Mouse (Mus musculus): ENCODE data around the gene Pth2. TPM values are rescaled to one million over a fixed set of nuclear protein-coding genes. Genes with fewer than 3 reads are reported as not detected.

The Pth2 gene
- total RNA-seq, 2 experiments from 2014 or later, result not detected

DNA sequence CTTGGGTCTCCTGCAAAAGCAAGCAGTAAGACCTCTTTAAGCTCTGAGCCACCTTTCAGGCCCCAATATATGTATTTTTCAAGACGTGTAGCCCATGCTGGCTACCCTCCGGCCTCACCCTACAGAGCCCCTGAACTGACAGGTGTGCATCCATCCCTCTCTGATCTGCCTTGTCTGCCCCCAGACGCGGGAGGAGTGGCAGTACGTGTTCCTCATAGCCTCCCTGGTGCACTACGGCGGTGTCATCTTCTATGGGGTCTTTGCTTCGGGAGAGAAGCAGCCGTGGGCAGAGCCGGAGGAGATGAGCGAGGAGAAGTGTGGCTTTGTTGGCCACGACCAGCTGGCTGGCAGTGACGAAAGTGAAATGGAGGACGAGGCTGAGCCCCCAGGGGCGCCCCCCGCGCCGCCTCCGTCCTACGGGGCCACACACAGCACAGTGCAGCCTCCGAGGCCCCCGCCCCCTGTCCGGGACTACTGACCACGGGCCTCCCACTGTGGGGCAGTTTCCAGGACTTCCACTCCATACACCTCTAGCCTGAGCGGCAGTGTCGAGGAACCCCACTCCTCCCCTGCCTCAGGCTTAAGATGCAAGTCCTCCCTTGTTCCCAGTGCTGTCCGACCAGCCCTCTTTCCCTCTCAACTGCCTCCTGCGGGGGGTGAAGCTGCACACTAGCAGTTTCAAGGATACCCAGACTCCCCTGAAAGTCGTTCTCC is 6.1 kb upstream of the Pth2 start:
- DNase-seq, result no peak

GRCm38 (mm10) chr7:45175398-45175797 is 5.4 kb upstream of the Pth2 start:
- DNase-seq, result no peak

- no peak for DNase-seq
These were observed 4.9 kb upstream of the Pth2 start for GRCm38 (mm10) chr7:45175929-45176328.

DNA sequence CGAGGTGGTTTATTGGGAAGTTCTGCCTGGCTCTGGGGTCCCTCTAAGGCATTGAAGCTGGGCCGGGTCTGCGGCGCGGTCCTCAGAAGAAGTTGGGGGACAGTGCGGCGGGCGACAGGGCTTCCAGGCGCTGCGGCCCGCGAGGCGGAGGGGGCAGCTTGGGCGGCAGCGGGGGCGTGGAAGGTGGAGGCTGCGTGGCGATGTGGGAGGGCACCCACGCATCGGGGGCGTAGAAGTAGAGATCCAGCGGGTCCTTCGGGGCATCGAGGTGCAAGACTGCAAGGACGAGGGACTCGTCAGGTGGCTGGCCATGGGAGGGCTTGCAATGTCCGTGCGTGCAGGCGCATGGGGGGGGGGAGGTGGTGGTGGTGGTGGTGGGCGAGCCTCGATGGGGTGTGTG is 4.4 kb upstream of the Pth2 start:
- DNase-seq, result no peak

DNA sequence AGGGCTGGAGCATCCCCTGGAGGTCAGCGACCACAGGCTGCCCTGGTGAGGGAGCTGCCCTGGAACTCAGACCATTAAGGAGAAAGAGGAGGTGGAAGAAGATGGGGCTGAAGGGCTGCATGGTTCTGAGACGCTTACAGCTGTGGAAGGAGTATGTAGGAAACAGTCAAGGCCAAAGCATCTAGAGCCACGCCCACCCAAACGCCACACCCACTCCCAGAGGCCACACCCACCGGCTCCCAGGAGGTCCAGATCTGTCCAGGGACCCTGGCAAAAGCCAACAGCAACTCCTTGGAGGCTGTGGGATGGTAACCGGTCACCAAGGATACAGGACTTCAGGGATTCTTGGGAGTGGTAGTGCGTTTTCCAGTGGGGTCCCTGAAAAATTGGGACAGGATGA is 2.2 kb upstream of the Pth2 start:
- no peak for DNase-seq

- no peak for DNase-seq
These were observed 1.3 kb upstream of the Pth2 start, which contains the start of gene Gfy for GRCm38 (mm10) chr7:45179469-45179868. Gene Gfy (minus strand): TSS chr7:45179569.

DNA sequence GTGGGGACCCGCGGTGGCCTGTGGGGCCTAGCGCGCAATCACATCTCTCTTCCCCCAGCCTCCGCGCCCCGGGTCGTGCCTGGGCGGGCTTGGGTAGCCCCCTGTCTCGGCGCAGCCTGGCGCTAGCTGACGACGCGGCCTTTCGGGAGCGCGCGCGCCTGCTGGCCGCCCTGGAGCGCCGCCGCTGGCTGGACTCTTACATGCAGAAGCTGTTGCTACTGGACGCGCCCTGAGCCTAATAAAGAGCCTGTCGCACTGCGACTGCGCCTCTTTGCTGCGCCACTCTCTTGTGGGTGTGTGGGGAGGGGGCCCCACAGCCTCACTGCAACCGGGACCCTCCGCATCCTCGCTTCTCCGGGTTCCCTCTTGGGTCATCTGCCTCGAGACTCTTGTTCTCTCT is 745 bp downstream of the Pth2 start:
- DNase-seq, result no peak

- DNase-seq, result peak; percentile 90
These were observed 1.4 kb downstream of the Pth2 start for GRCm38 (mm10) chr7:45182199-45182601.

DNA sequence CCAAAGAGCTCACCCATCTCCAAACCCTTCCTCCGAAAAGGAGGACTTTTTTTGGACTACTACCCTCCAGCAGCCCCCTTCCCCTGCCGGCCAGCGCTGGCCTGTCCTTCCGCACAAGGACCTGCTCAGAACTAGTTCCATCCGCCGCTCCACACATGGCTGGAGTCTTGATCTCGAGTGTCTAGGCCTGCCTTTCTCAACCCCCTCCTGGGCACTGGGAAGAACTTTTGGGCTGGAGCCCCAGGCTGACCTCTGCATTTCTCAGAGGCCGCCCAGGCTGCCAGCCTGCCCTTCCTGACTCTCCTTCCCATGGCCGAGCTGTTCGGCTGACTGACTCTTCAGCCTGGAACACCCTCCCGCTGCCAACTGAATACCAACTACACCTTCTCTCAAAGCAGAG is 1.8 kb downstream of the Pth2 start:
- DNase-seq, result peak; percentile 41

DNA sequence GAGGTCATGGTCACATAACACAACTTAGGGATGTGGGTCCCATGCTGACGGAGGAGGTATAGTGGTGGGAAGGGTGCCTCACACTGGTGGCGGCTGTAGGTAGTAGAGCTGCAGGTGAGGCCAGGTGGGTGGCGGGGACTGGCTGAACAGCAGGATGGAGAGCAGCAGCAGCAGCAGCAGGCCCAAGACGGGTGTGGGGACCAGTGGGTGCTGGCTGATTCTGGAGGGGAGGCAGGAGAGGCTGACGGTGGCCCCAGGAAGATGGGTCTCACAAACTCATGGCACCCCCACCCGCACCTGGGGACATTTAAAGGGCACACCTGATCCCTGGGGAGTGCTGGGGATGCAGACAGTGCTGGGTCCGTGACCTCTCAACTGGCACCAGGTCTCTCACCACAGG is 2.9 kb downstream of the Pth2 start:
- no peak for DNase-seq

- DNase-seq, result no peak
These were observed 5.1 kb downstream of the Pth2 start for GRCm38 (mm10) chr7:45185921-45186320.

- no peak for DNase-seq
These were observed 8.8 kb downstream of the Pth2 start for GRCm38 (mm10) chr7:45189600-45189999.

DNA sequence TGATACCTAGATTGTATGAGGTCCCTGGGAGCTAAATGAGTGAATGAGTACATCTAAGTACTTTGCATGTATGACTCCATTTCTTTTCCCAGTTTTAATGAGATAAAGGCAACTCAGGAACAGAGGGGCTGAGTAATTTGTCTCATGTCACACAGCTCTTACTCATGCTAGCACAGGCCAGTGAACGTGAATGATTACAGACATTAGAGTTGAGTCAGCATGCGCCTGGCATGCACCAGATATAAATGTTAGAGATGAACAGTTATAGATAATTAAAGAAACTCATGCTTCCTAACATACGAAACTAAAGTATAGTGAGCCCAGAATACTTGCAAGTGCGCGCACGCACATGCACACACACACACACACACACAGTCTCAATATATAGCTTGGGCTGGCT is 9.4 kb downstream of the Pth2 start:
- no peak for DNase-seq

DNA sequence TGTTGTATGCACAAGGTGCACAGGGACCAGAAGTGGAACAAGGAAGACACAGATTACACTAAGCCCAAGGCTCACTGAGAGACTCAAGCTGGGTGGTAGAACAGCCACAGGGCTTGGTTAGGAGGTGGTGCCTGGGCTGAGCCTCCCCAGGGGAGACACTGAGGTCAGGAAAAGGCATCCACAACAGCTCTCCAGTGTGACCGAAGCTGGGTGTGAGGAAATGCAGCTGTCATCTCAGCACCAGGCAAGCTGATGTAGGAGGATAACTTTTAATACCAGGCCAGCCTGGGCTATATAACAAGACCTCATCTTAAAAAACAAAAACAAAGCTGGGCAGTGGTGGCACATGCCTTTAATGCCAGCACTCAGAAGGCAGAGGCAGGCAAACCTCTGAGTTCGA is 10.4 kb downstream of the Pth2 start:
- DNase-seq, result no peak

DNA sequence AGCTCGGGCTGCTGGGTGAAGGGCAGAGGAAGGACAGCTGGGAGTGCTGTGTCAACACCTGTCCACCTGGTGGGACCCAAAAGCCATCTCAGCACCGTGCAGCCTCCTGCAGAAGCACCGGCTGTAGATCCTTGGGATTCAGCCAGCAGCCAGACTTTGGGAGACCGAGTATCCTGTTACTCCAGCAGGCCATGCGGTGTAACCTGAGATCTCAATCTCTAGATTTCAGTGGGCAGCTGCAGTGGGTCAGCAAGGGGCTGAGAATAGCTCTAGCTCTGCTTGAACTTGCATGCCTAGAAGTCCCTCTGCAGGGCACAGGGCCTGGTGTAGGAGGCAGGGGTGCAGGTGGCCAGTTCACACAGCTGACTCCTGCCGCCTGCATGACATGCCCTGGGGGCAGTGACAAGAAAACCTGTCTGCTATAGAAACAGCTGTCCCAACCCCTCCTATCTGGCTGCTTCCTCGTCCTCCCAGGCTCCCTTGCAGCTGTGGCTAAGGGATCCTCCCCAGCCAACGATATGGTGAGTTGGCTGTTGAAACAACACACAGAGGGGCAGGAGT is 11.1 kb downstream of the Pth2 start:
- DNase-seq, result peak; percentile 77

DNA sequence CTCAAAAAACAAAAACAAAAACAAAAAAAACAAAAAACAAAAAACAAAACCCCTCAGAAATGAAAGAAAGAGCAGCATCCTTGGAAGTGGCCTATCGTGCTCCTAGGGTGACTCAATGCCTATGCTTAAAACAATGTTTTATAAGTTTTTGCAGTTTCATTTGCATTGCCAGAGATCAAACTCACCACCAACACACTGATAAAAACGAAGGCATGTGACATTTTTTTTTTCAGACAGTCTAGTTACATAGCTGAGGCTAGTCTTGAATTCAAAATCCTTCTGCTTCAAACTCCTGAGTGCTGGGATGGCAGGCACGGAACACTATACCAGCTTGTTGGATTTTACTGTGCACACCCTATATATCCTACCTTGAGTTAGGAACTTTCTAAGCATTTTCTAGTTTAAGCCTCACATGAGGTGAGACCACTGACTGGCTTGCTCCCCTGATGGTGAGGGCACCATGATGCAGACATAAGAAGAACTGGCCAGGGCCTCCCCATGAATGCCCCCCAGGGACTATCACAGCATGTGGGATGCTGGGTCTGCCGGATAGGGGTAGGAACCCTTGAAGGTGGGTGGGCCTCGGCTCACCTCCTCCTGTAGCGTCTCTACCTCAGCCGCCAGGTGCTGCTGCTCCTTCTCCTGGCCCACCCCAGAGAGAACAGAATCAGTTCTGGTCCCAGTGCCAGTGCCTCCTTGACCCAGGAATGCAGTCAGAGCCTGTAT is 12.0 kb downstream of the Pth2 start:
- DNase-seq, result no peak

GRCm38 (mm10) chr7:45193406-45193805 is 12.6 kb downstream of the Pth2 start:
- DNase-seq, result no peak

- no peak for DNase-seq
These were observed 13.3 kb downstream of the Pth2 start for GRCm38 (mm10) chr7:45193871-45194785.

GRCm38 (mm10) chr7:45195341-45196175 is 14.8 kb downstream of the Pth2 start:
- DNase-seq, result peak; percentile 48

- DNase-seq, result no peak
These were observed 15.4 kb downstream of the Pth2 start for GRCm38 (mm10) chr7:45196176-45196535.

- no peak for DNase-seq
These were observed 16.2 kb downstream of the Pth2 start for GRCm38 (mm10) chr7:45196994-45197393.

DNA sequence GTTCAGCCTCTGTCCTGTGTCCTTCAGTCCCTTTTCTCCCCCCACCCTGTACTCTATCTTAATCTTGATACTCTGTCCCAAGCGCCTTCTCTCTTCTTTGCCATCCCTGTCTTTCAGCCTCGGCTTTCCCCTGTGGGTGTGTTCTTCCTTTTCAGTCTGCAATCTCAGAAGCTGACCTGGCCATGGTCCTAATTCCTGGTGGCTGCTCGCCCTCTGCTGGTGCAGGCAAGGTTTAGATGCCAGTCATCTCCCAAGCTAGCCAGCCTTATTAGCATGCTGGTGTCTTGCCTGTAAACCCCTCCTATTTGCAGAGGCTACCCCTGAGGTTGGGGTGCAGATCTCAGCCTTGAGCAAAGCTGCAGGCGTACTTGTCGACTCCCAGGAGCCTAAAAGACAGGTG is 17.6 kb downstream of the Pth2 start:
- peak; percentile 60 for DNase-seq

Data from gastrocnemius, postnatal 25 days (tissue).